Mouse (Mus musculus): Measurements from ENCODE around the gene Ehbp1. TPM values are rescaled to one million over a fixed set of nuclear protein-coding genes. Genes with fewer than 3 reads are reported as not detected.

The Ehbp1 gene
- 1 to 10 TPM; 1.3 to 2.4 TPM for total RNA-seq (2023)

GRCm38 (mm10) chr11:22342242-22343207 is at the start of gene Ehbp1:
Gene Ehbp1 (minus strand): TSS chr11:22342292.

GRCm38 (mm10) chr11:22002783-22003340 is 339.2 kb downstream of the Ehbp1 start, which contains the start of gene Otx1:
Gene Otx1 (minus strand): TSS chr11:22002897.

Other genes starting within 250 kb of the Ehbp1 start
- under 1 TPM in 1 of 2 experiments, not detected in 1; 0.71 TPM for gene Tmem17, start 169.8 kb upstream of the Ehbp1 start, total RNA-seq (2023)

Measured in neutrophil, adult 59 days (primary cell).